Mouse (Mus musculus) 3T3-L1 (cell line): ENCODE measurements around the gene Pde4d.
A peak's percentile ranks its signal among the peaks of the same experiment; 100 is the strongest.
"Not testable (repeated sequence)": the region's sequence is repeated elsewhere in the genome, so short reads cannot be mapped to it uniquely, and the experiment has no call there.

ENCODE experiments used
- DNase-seq: peaks from one replicate; pipeline ENCODE4 v3.0.0-alpha.2; 2015; ENCODE audit warnings: low read depth, low spot score

Pde4d gene

GRCm38 (mm10) chr13:109880392-109880791 lies 1430.6 kb downstream of the Pde4d start:
- peak; percentile 64 for DNase-seq

- peak; percentile 95 for DNase-seq
Measured at GRCm38 (mm10) chr13:109881161-109881857, 1431.6 kb downstream of the Pde4d start.

GRCm38 (mm10) chr13:109883636-109884035 lies 1433.9 kb downstream of the Pde4d start:
- peak; percentile 28 for DNase-seq

GRCm38 (mm10) chr13:109884812-109885211 lies 1435.1 kb downstream of the Pde4d start:
- DNase-seq: no peak

GRCm38 (mm10) chr13:109888293-109888692 lies 1438.5 kb downstream of the Pde4d start:
- DNase-seq: no peak

- no peak for DNase-seq
Measured at GRCm38 (mm10) chr13:109891194-109891909, 1441.6 kb downstream of the Pde4d start.

GRCm38 (mm10) chr13:109891910-109892265 lies 1442.1 kb downstream of the Pde4d start:
- no peak for DNase-seq

GRCm38 (mm10) chr13:109899442-109900428 lies 1450.0 kb downstream of the Pde4d start:
- DNase-seq: peak; percentile 41

- no peak for DNase-seq
Measured at GRCm38 (mm10) chr13:109901811-109902210, 1452.1 kb downstream of the Pde4d start.

GRCm38 (mm10) chr13:109902460-109902854 lies 1452.7 kb downstream of the Pde4d start:
- DNase-seq: not testable (repeated sequence)

- peak; percentile 58 for DNase-seq
Measured at GRCm38 (mm10) chr13:109902855-109903763, 1453.4 kb downstream of the Pde4d start.

GRCm38 (mm10) chr13:109903764-109904510 lies 1454.2 kb downstream of the Pde4d start:
- DNase-seq: no peak

- no peak for DNase-seq
Measured at GRCm38 (mm10) chr13:109906342-109906888, 1456.7 kb downstream of the Pde4d start.

- peak; percentile 81 for DNase-seq
Measured at GRCm38 (mm10) chr13:109907634-109908033, 1457.9 kb downstream of the Pde4d start.

GRCm38 (mm10) chr13:109908386-109908785 lies 1458.6 kb downstream of the Pde4d start:
- no peak for DNase-seq

- DNase-seq: no peak
Measured at GRCm38 (mm10) chr13:109909111-109909510, 1459.4 kb downstream of the Pde4d start.

- DNase-seq: no peak
Measured at GRCm38 (mm10) chr13:109910915-109911314, 1461.2 kb downstream of the Pde4d start.

- DNase-seq: no peak
Measured at GRCm38 (mm10) chr13:109912635-109913034, 1462.9 kb downstream of the Pde4d start.

- DNase-seq: no peak
Measured at GRCm38 (mm10) chr13:109914246-109914645, 1464.5 kb downstream of the Pde4d start.

GRCm38 (mm10) chr13:109914846-109915245 lies 1465.1 kb downstream of the Pde4d start:
- DNase-seq: no peak
